Mouse (Mus musculus): ENCODE data around the gene Bex1.
"Not testable (repeated sequence)": the region's sequence is repeated elsewhere in the genome, so short reads cannot be mapped to it uniquely, and the experiment has no call there.

The Bex1 gene

DNA sequence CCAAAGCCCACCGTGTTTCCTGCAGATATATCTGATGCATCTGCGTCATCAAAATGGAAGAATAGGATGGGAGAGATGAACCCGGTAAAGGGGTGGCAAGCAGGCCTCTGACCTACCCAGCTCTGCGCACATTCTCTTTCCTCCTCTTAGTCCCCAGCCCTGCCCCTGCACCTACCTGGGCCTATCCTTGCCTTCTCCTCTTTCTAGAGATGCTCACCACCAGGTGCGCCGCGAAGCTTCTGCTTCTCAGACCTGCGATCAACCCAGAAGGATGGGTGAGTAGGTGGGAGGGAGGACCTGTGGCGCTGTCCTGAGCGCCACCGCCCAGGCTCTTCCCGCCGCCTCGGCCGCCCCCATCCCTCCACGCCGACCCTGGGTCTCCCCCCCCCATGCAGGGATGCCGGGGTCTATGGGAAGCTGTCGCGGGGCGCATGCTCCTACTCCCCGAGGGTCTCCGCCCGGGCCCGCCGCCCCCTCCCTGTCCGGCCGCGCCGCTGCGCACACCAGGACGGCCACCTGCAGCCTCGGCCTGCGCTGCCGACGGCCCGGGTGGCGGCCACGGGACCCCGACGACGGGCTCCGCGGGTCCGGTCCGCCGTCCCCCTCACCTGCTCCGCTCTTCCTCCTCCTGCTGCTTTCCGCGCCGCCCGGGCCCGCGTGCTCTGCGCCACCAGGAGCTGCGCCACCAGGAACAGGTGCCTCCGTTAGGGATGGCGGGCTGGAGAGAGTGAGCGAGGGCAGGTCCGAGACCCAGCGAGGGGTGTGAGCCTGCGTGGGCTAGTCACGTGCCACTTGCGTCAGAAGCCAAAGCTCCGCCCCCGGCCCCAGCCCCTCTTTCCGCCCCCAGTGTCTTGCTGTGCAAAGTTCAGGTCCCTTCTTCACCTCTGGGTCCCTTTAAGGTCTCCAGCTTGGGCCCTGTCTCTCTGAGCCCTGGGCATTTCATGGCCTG, at the start of gene Bex1, which contains the start of gene Tceal7:
Bex1 (minus strand) TSS at position 785 of the 949 bp plus-strand sequence.
Tceal7 (plus strand) TSS at position 51 of the 949 bp plus-strand sequence.
- not testable (repeated sequence) for DNase-seq (ENCODE audit: low spot score)

DNA sequence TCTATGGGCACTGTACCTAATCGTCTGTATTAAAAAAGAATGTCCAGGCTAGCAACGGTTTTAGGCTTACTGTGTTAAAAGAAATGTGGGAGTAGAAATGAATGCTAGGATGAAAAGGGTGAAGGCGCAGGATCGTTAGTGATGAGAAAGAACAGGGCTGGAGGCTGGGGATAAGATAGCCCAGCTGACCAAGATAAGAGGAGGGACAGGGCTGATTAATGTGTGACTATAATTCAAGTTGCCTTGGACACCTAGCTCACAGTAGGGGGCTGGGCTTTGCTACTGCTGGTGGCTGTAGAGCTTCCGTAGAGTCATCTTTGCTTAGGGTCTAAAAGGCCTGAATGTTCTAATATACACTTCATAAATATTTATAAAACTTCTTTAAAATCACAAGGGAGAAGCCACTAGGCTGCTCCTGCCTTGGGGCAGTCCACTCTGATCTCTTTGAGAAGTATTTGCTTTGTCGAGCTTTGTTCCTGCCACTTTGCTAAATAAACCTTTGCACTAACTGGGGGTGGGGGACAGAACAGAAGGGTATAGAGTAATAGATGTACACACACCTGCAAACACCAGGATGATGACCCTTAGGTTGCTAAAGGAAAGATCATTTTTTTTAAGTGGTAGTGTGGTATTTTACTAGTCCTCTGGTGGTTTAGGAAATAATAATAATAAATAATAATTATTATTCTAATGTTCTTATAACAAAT, 36.9 kb upstream of the Bex1 start:
- no peak for DNase-seq (ENCODE audit: low spot score)

DNA sequence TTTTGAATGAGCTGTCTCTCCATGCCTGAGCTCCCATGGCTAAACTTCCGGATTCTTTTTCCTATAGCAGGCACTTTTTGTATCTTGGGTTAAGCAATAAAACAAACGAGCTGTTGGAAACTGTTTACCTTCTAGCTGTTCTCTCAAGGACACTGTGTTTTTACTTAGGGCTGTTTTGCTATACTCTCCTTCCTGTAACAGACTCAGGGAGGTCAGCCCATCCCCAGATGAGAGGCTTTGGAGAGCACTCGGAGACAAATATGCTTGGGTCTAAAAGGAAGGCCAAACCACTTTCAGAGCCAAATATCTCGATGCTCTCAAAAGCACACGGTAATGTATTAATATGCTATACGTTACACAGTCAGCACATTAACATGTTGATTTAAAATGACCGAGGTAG, 34.4 kb upstream of the Bex1 start:
- DNase-seq (ENCODE audit: low spot score): no peak

DNA sequence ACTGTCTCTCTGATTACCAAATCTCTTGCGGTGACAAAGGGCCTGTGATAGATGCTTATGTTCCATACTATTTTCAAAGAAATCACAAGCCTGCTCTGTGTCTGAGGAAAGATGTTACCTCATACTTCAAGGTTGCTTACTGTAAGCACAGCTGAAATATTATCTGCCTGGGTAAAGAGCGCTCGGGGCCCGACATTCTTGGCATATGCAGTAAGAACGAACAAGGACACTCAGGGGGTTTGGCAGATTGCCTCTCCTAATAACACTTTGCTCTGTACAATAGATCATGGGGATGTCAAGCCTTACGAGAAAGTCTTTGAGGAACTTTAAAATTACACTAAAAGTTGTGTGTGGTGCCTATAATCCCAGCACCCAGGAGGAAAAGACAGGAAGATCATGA, 33.5 kb upstream of the Bex1 start:
- no peak for DNase-seq (ENCODE audit: low spot score)

DNA sequence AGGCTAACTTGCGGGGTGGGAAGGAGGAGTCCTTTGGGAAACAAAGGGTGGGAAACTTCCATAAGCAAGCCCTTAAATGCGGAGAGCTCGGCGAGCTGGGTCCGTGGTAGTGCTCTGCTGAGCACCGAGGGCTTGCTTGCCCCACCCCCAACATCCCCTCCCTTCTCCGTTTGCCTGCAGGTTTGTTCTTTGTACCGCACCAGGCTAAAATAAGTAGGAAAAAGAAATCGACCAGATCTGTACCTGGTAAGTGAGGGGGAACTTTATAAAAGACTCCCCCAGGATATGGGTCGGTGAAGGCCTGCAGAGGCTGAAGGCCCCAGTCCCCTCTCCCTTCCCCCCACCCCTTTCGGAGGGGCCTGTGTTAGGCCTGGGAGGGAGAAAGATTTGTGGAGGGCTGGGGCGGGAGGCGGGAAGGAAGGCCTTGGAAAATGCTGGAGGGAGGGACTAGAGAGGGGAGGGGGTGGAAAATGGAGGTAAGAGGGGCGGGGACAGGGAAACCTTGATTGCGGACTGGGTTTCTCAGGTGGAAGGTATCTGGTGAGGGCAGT, 30.3 kb upstream of the Bex1 start:
- no peak for DNase-seq (ENCODE audit: low spot score)

DNA sequence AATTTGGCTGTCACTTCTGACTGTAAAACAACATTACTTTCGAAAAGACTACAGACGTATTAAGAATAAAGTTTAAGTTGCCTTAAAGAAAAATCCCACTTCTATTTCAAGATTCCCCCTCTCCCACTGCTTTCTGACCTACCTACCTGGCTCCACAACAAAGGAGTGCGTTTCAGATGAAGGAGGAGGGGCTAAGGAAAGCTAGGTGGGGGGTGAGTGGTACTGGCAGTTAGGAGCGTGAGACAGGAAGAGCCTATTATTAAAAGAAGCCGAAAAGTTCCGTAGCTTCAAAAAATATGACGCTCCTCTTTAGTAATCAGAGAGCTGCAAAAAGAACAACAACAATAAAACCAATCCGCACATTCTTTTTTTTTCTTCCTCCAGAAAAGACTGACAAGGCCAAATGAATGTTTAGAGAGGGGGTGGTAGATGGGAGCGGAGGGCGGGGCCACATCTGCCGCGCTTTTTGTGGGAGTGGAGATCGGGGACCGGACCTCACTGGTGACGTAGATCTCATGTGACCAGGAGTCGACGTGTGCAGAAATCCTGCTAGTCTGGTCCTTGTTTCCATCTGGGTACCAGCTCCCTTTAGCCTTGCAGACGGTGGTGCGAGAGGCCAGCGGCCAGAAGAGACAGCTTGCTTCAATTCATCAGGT, 29.4 kb upstream of the Bex1 start, which contains the start of gene Tceal9:
Tceal9 (plus strand) TSS at position 506 of the 656 bp plus-strand sequence.
- peak; percentile 10 for DNase-seq (ENCODE audit: low spot score)

DNA sequence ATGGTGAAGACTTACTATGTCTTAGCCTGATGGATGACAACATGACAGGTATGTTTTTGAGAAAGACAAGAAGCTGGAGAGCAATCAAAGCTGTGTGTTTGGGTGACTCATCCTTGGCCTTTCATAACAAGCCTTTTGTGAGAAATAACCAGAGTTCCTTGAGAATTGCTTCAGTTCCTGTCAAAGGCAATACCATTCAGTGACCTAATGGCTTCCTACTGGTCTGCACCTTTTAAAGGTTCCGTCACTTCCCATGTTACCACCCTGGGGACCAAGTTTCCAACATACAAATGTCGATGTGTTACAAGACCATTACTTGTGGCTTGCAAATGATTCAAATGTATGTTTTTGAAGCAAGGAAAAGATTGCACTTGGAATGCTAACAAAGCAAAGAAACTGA, 27.9 kb upstream of the Bex1 start:
- DNase-seq (ENCODE audit: low spot score): no peak

DNA sequence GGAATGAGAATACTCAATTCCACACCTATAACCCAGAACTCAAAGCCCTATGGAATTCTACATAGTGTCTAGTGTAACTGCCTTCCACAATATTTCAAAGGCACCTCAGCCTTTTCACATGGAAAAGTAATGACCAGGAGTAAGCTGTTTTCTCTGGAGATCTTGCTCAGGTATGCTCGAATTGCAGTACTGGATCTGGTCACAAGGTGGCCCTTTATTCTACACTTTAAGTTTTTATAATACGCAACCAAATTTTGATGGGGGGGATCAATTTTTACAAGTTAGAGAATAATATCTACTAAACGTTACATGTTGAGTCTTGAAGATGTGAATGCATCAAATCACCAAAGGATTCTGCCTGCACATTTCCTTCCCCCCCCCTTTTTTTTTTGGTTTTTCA, 22.8 kb upstream of the Bex1 start:
- no peak for DNase-seq (ENCODE audit: low spot score)

DNA sequence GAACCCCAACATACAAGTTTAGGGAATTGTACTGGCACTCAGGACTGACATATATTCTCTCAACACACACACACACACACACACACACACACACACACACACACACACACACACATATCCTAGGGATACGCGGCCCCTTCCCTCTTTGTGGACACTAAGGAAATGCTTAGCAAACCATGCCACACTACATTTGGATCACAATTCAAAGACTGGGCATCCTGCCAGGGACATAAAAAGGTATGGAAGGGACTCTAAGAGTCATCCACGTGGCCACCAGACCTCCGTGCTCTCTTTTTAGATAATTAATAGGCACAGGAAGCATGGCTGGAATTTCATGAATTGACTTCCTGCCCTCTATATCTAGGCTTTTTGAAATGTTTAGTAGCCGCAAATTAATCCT, 12.5 kb upstream of the Bex1 start:
- no peak for DNase-seq (ENCODE audit: low spot score)

DNA sequence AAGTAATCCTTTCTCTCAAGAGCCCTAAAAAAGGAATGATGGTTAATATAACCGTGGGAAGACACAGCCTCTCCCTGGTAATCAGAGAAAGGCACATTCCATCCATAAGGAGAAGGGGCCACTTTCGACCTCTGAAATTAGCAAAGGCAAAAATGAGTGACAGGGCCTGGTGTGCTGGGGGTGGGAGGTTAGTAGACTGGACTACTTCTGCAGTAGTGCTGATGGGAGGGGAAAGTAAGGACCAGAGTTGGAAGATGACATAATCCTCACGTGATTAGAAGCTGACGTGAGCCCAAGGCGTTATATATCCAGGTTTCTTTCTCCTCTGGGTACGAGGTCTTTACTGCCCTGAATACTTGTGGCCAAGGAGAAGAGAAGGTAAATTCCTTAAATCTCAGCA, 8.4 kb upstream of the Bex1 start:
- no peak for DNase-seq (ENCODE audit: low spot score)

DNA sequence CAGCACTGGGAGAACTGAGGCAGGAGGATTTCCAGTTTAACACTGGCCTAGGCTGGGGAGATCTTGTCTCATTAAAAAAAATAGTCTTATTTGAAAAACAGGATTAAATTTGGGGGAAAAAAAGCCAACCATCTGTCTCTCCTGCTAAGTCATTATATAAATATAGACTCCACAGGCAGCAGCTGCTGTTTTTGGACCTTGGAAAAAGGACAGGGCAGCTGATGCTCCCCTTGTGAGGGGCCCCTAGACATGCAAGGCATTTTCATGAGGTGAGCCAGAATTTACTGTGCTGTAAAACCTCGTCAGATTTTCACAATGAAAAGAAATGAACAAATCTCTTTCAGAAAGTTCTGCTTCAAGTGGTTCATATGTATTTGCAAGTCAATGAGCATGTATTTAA, 990 bp upstream of the Bex1 start:
- no peak for DNase-seq (ENCODE audit: low spot score)

DNA sequence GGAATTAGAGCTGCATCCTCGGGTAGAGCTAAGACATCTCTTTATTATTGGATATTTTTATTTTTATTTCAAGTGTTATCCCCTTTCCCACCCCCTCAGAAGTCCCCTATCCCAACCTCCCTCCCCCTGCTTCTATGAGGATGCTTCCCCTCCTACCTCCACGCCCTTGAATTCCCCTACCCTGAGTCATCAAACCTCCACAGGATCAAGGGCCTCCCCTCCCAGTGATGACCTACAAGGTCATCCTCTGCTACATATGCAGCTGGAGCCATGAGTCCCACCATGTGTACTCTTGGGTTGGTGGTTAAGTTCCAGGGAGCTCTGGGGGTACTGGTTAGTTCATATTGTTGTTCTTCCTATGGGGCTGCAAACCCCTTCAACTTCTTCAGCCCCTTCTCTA, 1.9 kb downstream of the Bex1 start:
- no peak for DNase-seq (ENCODE audit: low spot score)

DNA sequence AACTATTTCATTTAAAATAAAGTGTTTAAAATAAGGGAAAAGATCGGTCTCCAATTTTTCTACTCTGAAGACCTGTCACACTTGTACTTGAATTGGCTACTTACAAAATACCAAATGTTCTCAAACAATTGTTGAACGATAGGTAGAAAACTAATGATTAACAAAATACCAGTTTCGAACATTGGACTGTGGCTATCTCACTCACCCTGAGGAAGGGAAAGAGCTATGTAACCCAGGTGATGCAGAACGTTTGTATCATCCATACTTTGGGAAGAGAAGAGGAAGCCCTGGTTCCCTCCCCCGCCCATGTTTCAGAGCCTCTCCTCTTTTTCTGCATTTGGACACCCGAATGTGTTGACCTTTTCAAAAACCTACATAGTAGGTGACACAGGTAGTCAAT, 10.9 kb downstream of the Bex1 start:
- DNase-seq (ENCODE audit: low spot score): no peak

DNA sequence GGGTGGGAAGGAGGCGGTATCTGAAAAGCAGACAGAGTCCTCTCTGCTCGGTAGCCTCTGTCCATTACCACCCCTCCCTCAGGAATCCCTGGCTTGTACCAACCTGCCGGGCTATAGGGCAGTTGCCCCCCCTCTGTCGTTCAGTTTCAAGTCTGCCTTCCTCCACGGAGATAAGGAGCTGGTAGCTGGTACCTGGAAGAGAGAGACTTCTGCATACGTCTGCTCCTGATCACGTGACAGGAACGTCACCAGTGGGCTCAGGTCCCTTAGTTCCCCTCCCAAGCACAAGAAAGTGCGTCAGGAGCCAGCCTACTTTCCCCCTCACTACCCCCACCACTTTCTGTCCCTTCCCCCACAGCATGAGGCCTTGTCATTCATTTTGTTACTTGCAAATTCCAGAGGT, 11.6 kb downstream of the Bex1 start, which contains the start of gene Tceal5:
Tceal5 (minus strand) TSS at position 213 of the 403 bp plus-strand sequence.
- DNase-seq (ENCODE audit: low spot score): no peak

DNA sequence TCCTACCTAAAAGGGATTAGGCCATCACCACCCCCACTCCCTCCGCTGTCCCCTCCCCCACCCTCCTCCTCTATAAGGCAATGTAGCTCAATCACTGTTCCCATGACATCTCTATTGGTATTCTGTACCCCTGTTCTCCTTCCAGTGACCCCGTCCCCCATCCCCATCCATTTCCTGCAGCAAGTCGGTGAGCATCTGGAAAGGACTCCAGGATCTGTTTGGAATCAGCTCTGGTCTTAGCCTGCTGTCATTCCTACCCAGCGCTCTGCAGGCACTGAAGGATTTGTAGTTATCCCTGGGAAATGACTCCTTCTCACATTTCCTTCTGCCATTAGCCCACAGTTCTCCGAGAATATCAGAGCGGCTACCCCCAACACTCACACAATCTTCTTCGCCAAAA, 12.1 kb downstream of the Bex1 start:
- no peak for DNase-seq (ENCODE audit: low spot score)

DNA sequence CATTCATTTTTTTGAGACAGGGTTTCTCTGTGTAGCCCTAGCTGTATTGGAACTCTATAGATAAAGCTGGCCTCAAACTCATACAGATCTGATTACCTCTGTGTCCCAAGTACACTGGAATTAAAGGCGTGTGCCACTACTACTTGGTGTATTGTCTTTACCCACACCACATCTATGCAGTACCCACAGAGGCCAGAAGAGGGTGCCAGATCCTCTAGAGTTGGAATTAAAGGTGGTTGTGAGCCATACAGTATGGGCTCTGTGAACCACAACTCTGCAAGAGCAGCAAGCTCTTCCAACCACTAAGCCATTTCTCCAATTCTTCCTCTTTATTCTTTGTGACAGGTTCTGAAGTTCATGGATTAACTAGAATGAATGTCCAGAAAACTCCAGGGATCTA, 18.4 kb downstream of the Bex1 start:
- no peak for DNase-seq (ENCODE audit: low spot score)

DNA sequence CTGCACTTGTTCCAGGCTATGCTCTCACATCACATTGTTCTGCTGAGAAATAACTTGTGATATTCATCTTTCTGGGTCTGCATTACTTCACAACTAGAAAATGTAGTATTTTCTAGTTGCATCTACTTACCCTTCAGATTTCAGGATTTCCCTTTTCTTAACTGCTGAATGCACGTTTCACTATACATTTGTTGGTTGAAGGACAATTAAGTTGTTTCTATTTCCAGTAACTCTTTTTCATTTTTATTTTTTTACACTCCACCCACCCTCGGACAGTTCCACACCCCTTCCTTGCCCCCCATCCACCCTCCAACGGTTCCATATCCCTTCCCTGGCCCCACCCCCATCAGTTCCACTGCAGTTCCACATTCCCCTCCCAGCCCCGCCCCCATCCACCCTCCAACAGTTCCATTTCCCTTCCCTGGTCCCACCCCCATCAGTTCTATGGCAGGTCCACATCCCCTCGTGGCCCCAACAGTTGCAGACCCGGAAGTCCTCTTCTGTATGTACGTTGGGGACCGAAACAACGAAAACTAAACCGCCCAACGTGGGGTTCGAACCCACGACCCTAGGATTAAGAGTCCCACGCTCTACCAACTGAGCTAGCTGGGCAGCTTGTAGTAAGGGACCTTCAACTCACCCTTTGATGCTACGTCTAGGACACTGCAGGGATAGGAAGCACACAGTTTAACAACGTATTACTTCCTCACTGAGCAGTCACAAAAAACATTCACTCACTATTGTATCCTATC, 19.9 kb downstream of the Bex1 start:
- no peak for DNase-seq (ENCODE audit: low spot score)

DNA sequence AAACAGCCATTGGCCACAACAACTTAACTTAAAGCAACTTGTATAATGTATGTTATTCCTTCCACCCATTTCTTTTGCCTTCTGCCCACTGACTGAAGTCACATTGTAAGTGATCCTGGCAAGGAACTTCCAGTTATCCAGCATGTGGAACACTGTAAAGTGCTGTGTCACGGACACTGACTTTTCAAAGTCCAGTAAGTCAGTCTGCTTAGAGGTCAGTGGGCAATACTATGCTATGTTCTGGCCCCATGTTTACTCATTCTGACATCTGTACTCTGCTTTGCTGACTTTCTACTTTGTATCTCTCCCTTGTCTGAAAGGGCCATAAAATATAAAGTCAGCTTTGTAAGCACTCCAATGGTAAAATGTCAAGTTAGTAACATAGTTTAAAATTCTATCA, 32.2 kb downstream of the Bex1 start:
- DNase-seq (ENCODE audit: low spot score): no peak

DNA sequence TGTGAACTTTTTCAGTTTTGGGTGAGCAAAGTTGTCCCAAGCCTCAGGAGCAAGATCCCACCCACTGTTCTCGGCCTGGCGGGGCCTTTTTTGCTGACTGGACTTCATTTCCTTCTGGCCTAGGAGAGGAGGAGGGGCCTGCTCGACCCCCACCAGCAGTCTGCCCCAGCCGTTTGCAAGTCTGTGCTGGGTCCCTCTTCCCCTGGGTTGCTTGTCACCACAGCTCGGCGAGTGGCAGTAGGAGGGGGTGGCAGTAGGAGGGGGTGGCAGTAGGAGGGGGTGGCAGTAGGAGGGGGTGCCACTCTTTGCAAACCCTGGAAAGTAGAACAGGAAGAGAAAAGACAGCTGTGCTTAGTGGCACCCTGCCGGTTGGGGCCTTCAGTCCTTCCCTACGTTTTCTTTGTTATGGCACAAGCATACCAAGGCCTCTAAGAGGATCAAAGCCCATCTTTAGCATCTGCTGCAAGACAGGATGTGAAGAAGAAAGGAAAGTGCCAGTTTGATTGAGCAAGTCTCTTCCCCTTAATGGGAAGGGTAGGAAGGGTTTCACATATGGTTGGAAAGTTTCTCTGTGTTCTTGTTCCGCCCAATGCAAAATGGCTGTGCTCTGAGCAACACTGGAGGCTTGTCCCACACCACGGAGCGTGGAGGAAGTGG, 34.3 kb downstream of the Bex1 start:
- no peak for DNase-seq (ENCODE audit: low spot score)

DNA sequence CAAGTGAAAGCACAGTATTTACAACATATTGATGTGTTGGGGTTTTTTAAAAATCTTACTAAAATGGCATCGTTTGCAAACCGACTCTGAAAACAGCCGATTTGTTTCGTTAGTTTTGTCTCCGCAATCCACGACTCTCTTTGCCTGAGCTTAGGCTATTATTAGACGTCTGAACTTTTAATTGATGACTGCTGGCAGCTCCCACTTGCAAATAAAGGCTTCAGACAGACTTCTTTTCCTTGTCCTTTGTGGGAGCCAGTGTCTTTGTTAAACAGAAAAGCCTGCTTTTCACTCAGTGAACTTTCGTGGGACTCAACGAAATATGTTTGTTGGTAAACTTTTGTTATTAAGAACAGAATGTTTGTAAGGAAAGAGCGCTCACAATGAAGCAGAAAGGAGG, 42.5 kb downstream of the Bex1 start:
- DNase-seq (ENCODE audit: low spot score): no peak

DNA sequence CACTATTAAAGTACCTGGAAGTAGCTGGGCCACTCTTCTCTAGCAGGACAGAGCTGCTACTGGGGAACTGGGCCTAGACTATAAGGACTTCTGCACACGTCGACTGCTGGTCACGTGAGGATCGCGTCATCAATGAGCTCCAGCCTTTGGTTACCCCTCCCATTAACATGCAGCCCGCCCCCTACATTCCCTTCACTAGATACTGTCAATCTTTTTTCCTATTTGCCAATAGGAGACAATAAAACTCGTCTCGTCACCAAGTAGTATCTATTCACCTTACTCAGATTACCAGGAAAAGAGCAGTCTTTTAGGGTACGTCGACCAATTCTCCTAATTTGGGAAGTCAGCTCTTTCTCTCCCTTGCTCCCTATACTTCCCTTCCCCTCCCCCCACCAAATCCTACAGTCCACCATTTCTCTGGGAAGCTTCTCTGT, 43.2 kb downstream of the Bex1 start, which contains the start of gene Tceal8:
Tceal8 (minus strand) TSS at position 225 of the 434 bp plus-strand sequence.
- DNase-seq (ENCODE audit: low spot score): peak; percentile 13

All from urinary bladder, postnatal 10 days (tissue).